Mouse (Mus musculus) thymus, postnatal 36 days (tissue): ENCODE data around the gene Hexa.

ENCODE experiments used
- DNase-seq, 2 experiments: peaks; one replicate each; pipeline ENCODE4 v3.0.0; 2022; ENCODE audit warnings: mixed read lengths in 2 of 2

Gene Hexa

GRCm38 (mm10) chr9:59539441-59540137 is at the start of gene Hexa, which contains the start of gene Tmem202:
Hexa (plus strand) TSS chr9:59539540.
Tmem202 (minus strand) TSS chr9:59539847.
- peak; percentile 60 to 65 for DNase-seq

- DNase-seq: no peak
Observed at GRCm38 (mm10) chr9:59508146-59508545, 31.2 kb upstream of the Hexa start.

- no peak for DNase-seq
Observed at GRCm38 (mm10) chr9:59512381-59512780, 27.0 kb upstream of the Hexa start.

GRCm38 (mm10) chr9:59515069-59515468 is 24.3 kb upstream of the Hexa start:
- no peak for DNase-seq

GRCm38 (mm10) chr9:59517127-59517526 is 22.2 kb upstream of the Hexa start:
- no peak for DNase-seq

- no peak for DNase-seq
Observed at GRCm38 (mm10) chr9:59518976-59519375, 20.4 kb upstream of the Hexa start.

GRCm38 (mm10) chr9:59519396-59519795 is 19.9 kb upstream of the Hexa start:
- no peak for DNase-seq

GRCm38 (mm10) chr9:59522906-59523305 is 16.4 kb upstream of the Hexa start:
- DNase-seq: no peak

- DNase-seq: no peak
Observed at GRCm38 (mm10) chr9:59526727-59527126, 12.6 kb upstream of the Hexa start.

- DNase-seq: no peak
Observed at GRCm38 (mm10) chr9:59527580-59527979, 11.8 kb upstream of the Hexa start.

GRCm38 (mm10) chr9:59528274-59528673 is 11.1 kb upstream of the Hexa start:
- DNase-seq: no peak

- peak in 1 of 2 experiments; percentile 29 for DNase-seq
Observed at GRCm38 (mm10) chr9:59531645-59532044, 7.7 kb upstream of the Hexa start.

- DNase-seq: no peak
Observed at GRCm38 (mm10) chr9:59533422-59533821, 5.9 kb upstream of the Hexa start.

GRCm38 (mm10) chr9:59533889-59534288 is 5.5 kb upstream of the Hexa start:
- no peak for DNase-seq

GRCm38 (mm10) chr9:59537651-59538050 is 1.7 kb upstream of the Hexa start:
- no peak for DNase-seq

- no peak for DNase-seq
Observed at GRCm38 (mm10) chr9:59541617-59542016, 2.3 kb downstream of the Hexa start.

- no peak for DNase-seq
Observed at GRCm38 (mm10) chr9:59542766-59543324, 3.5 kb downstream of the Hexa start.

- DNase-seq: no peak
Observed at GRCm38 (mm10) chr9:59544739-59545138, 5.4 kb downstream of the Hexa start.

- DNase-seq: no peak
Observed at GRCm38 (mm10) chr9:59547869-59548268, 8.5 kb downstream of the Hexa start.

- DNase-seq: no peak
Observed at GRCm38 (mm10) chr9:59548961-59549487, 9.7 kb downstream of the Hexa start.

GRCm38 (mm10) chr9:59550077-59550476 is 10.7 kb downstream of the Hexa start:
- no peak for DNase-seq

- no peak for DNase-seq
Observed at GRCm38 (mm10) chr9:59551017-59551416, 11.7 kb downstream of the Hexa start.

- no peak for DNase-seq
Observed at GRCm38 (mm10) chr9:59551620-59552031, 12.3 kb downstream of the Hexa start.

- no peak for DNase-seq
Observed at GRCm38 (mm10) chr9:59552610-59553009, 13.3 kb downstream of the Hexa start.
